Mouse (Mus musculus) heart, embryonic 11.5 days (tissue): ENCODE measurements at regions not wholly inside any gene's neighbourhood (a gene's known extent, or its start where the extent isn't known, plus 50 kb on each side); places are given as distances from the start of the nearest gene placed in this dataset.

Source experiments
- ATAC-seq: fragments of 200-750 bp; cut with Nextera tagmentation; replicated peaks from 2 replicates; pipeline ENCODE4 v1.8.0; 2017; ENCODE audit warnings: moderate library complexity; ENCODE audit not compliant: insufficient number of reproducible peaks, low FRiP score, low TSS enrichment
- H3K27ac ChIP-seq: fragments of 300-500 bp; sonication (generic); 2 replicates; pipeline ENCODE4 v1.5.1; 2014; ENCODE audit warnings: mild to moderate bottlenecking, low read depth, low read length
- H3K27me3 ChIP-seq: fragments of 300-500 bp; sonication (generic); 2 replicates; pipeline ENCODE4 v1.6.1; 2014; ENCODE audit warnings: mild to moderate bottlenecking, low read length, mixed read lengths; ENCODE audit not compliant: control insufficient read depth, insufficient read depth
- H3K36me3 ChIP-seq: fragments of 300-500 bp; sonication (generic); 2 replicates; pipeline ENCODE4 v1.6.1; 2014; ENCODE audit warnings: mild to moderate bottlenecking, low read length, moderate library complexity, mixed read lengths; ENCODE audit not compliant: control insufficient read depth, insufficient read depth
- H3K4me1 ChIP-seq: fragments of 300-500 bp; sonication (generic); 2 replicates; pipeline ENCODE4 v1.6.1; 2014; ENCODE audit warnings: low read length; ENCODE audit not compliant: control insufficient read depth, insufficient read depth
- H3K4me2 ChIP-seq: fragments of 300-500 bp; sonication (generic); 2 replicates; pipeline ENCODE4 v1.6.1; 2014; ENCODE audit warnings: mild to moderate bottlenecking, moderate library complexity
- H3K4me3 ChIP-seq: fragments of 300-500 bp; sonication (generic); 2 replicates; pipeline ENCODE4 v1.5.1; 2014; ENCODE audit warnings: low read depth, low read length
- H3K9ac ChIP-seq: fragments of 300-500 bp; sonication (generic); 2 replicates; pipeline ENCODE4 v1.6.1; 2014; ENCODE audit warnings: mild to moderate bottlenecking, low read depth, low read length, moderate library complexity
- H3K9me3 ChIP-seq: fragments of 300-500 bp; sonication (generic); replicated peaks from 2 replicates; pipeline ENCODE4 v1.6.1; 2016; ENCODE audit warnings: low read length; ENCODE audit not compliant: control insufficient read depth
- WGBS: fragments of 180-500 bp; shearing (Covaris S2); extraction: QIAGEN DNeasy Blood & Tissue Kit; methylation state at CpG from one replicate; pipeline ENCODE4 v1.1.7; 2014; ENCODE audit not compliant: insufficient replicate concordance; 5-methylcytosine and 5-hydroxymethylcytosine counted together

GRCm38 (mm10) chr14:86431215-86431816, 709.7 kb downstream of the Diaph3 start:
- no peaks in the 10 kb centered on the region for H3K27me3 ChIP-seq
- no peak overlapping the region for H3K4me3 ChIP-seq
- H3K4me2 ChIP-seq, result no peak overlapping the region
- H3K9ac ChIP-seq, result no peak overlapping the region
- no peak overlapping the region for H3K27ac ChIP-seq
- ATAC-seq, result no peak
- no peaks in the 10 kb centered on the region for H3K4me1 ChIP-seq
- H3K9me3 ChIP-seq, result no peaks in the 10 kb centered on the region
- WGBS, result 68% methylated on average over 6 of the region's 6 CpGs
- H3K36me3 ChIP-seq, result no peaks in the 10 kb centered on the region

- 71% methylated on average over 5 of the region's 5 CpGs for WGBS
- no peaks in the 10 kb centered on the region for H3K27me3 ChIP-seq
- no peaks in the 10 kb centered on the region for H3K36me3 ChIP-seq
- no peak overlapping the region for H3K9ac ChIP-seq
- ATAC-seq, result no peak
- no peaks in the 10 kb centered on the region for H3K4me1 ChIP-seq
- H3K4me2 ChIP-seq, result no peak overlapping the region
- no peak overlapping the region for H3K27ac ChIP-seq
- no peak overlapping the region for H3K4me3 ChIP-seq
- H3K9me3 ChIP-seq, result no peaks in the 10 kb centered on the region
Observed at GRCm38 (mm10) chr14:86421881-86422280, 719.2 kb downstream of the Diaph3 start.

- Histone ChIP-seq H3K9me3 (no peaks in the 10 kb centered on the region), H3K4me3 (no peak overlapping the region), H3K4me2 (no peak overlapping the region), H3K36me3 (no peaks in the 10 kb centered on the region), H3K9ac (no peak overlapping the region), H3K4me1 (no peaks in the 10 kb centered on the region), H3K27me3 (no peaks in the 10 kb centered on the region), H3K27ac (no peak overlapping the region)
- no peak for ATAC-seq
- WGBS, result 66% methylated on average over 3 of the region's 3 CpGs
Observed at GRCm38 (mm10) chr14:86419959-86420598, 721.0 kb downstream of the Diaph3 start.

GRCm38 (mm10) chr14:86396876-86397275, 744.2 kb downstream of the Diaph3 start:
- Histone ChIP-seq H3K27ac (no peak overlapping the region), H3K4me1 (no peaks in the 10 kb centered on the region), H3K4me2 (no peak overlapping the region)

GRCm38 (mm10) chr14:86395951-86396361, 745.1 kb downstream of the Diaph3 start:
- Histone ChIP-seq H3K9me3 (no peaks in the 10 kb centered on the region), H3K9ac (0 out of 2 replicates have a peak overlapping the region, but pooled peaks have one; percentile 34), H3K4me1 (no peaks in the 10 kb centered on the region), H3K27ac (no peak overlapping the region), H3K36me3 (no peaks in the 10 kb centered on the region), H3K27me3 (no peaks in the 10 kb centered on the region), H3K4me2 (peak overlapping the region; percentile 58), H3K4me3 (peak overlapping the region; percentile 21; the same call in 1 of the 2 replicates)
- ATAC-seq, result no peak
- WGBS, result 16% methylated on average over 9 of the region's 9 CpGs

More at GRCm38 (mm10) chr14:86396876-86397275, 744.2 kb downstream of the Diaph3 start:
- Histone ChIP-seq H3K27me3 (no peaks in the 10 kb centered on the region), H3K4me3 (no peak overlapping the region), H3K9ac (no peak overlapping the region), H3K9me3 (no peaks in the 10 kb centered on the region), H3K36me3 (no peaks in the 10 kb centered on the region)
- whole genome bisulfite sequencing, result 84% methylated on average over 3 of the region's 3 CpGs
- no peak for ATAC-seq

GRCm38 (mm10) chr14:86395531-86395930, 745.5 kb downstream of the Diaph3 start:
- H3K9ac ChIP-seq, result no peak overlapping the region
- no peak for ATAC-seq

GRCm38 (mm10) chr14:86395068-86395467, 746.0 kb downstream of the Diaph3 start:
- H3K27ac ChIP-seq, result no peak overlapping the region
- H3K36me3 ChIP-seq, result no peaks in the 10 kb centered on the region
- H3K4me1 ChIP-seq, result no peaks in the 10 kb centered on the region
- no peaks in the 10 kb centered on the region for H3K27me3 ChIP-seq
- ATAC-seq, result no peak
- WGBS, result 65% methylated on average over 7 of the region's 7 CpGs
- H3K9ac ChIP-seq, result no peak overlapping the region
- H3K4me3 ChIP-seq, result no peak overlapping the region
- H3K4me2 ChIP-seq, result no peak overlapping the region
- no peaks in the 10 kb centered on the region for H3K9me3 ChIP-seq

More at GRCm38 (mm10) chr14:86395531-86395930, 745.5 kb downstream of the Diaph3 start:
- Histone ChIP-seq H3K4me3 (no peak overlapping the region), H3K4me2 (peak overlapping the region; percentile 58), H3K4me1 (no peaks in the 10 kb centered on the region), H3K9me3 (no peaks in the 10 kb centered on the region), H3K27me3 (no peaks in the 10 kb centered on the region), H3K27ac (no peak overlapping the region), H3K36me3 (no peaks in the 10 kb centered on the region)
- WGBS, result 24% methylated on average over 10 of the region's 10 CpGs

- Histone ChIP-seq H3K9me3 (no peaks in the 10 kb centered on the region), H3K4me3 (no peak overlapping the region), H3K4me1 (no peaks in the 10 kb centered on the region), H3K36me3 (no peaks in the 10 kb centered on the region), H3K4me2 (no peak overlapping the region), H3K9ac (no peak overlapping the region), H3K27me3 (no peaks in the 10 kb centered on the region), H3K27ac (no peak overlapping the region)
- ATAC-seq, result no peak
- WGBS, result 86% methylated on average over 6 of the region's 6 CpGs
Observed at GRCm38 (mm10) chr14:86385136-86385535, 755.9 kb downstream of the Diaph3 start.

GRCm38 (mm10) chr14:86365032-86365431, 776.0 kb downstream of the Diaph3 start:
- H3K4me2 ChIP-seq, result no peak overlapping the region
- no peak overlapping the region for H3K4me3 ChIP-seq
- WGBS, result 73% methylated on average over 2 of the region's 2 CpGs
- H3K9me3 ChIP-seq, result no peaks in the 10 kb centered on the region
- no peaks in the 10 kb centered on the region for H3K36me3 ChIP-seq
- H3K9ac ChIP-seq, result no peak overlapping the region
- ATAC-seq, result no peak
- no peaks in the 10 kb centered on the region for H3K27me3 ChIP-seq
- H3K27ac ChIP-seq, result no peak overlapping the region
- H3K4me1 ChIP-seq, result no peaks in the 10 kb centered on the region
